18 mouse cellular contexts compared by ENCODE assay signal in the genomic region with DNA sequence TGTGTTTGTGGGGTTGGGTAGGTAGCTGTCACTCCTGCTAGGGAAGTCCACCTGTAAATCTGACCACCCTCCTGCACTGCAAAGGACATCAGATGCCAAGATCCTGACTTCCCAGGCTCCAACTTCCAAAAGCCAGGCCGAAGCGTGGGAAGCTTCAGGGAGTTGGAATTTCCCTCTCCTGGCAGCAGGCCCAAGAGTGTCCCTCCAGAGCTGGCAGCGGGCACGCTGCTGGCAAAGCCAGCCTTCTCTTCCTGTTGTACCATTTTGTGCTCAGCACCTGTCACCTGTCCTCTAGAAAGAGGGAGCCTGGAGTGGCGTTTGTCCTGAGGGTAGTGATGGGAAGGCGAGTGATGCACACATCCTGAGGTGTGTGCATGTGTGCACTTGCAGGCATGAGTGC. TPM values are rescaled to one million over a fixed set of nuclear protein-coding genes. Genes with fewer than 3 reads are reported as not detected.
DNase-seq lines count a peak whose midpoint lies in the region; ATAC-seq and TF ChIP-seq lines count a peak whose summit lies in the region.
"Had no signal": no experiment of that assay in that cellular context is flagged by ENCODE, and none has a peak within 500 bp of the region (broad histone marks: within the 10 kb centered on the region; RNA-seq: fewer than 3 reads in every experiment).

No protein-coding gene starts in this region.

- 77% methylated on average over 6 of the region's 6 CpGs for WGBS in heart, embryonic 12.5 days
- WGBS in cerebellum, adult 2 months, result 6% methylated on average over 6 of the region's 6 CpGs
- WGBS in stomach, postnatal 0 days, result 76% methylated on average over 6 of the region's 6 CpGs
- 86% methylated on average over 6 of the region's 6 CpGs for WGBS in liver, embryonic 11.5 days

- TF ChIP-seq EP300 in stomach, postnatal 0 days (optimal IDR thresholded peaks at IDR 0.05), result no peak

- DNase-seq in heart, adult 11 months, result no peak
- no peak for DNase-seq in layer of hippocampus, adult 2 months (ENCODE audit: low spot score in 2 of 2)
- DNase-seq in layer of hippocampus, postnatal 36 days, result no peak
- peak; percentile 96 for DNase-seq in brain, adult 2 months (ENCODE audit: low read depth, low spot score)
- peak; percentile 95 to 97 for DNase-seq in cerebellum, adult 2 months
- DNase-seq in stomach, postnatal 0 days (ENCODE audit: low spot score), result no peak
- DNase-seq in liver, embryonic 11.5 days (ENCODE audit: low spot score), result no peak
- DNase-seq: gastrocnemius, postnatal 25 days; kidney, postnatal 25 days; lung, embryonic 14.5 days; spleen, adult 18-20 months; thymus, postnatal 25 days had no signal

- no peak for TF ChIP-seq CTCF in layer of hippocampus, adult 2 months (conservative IDR thresholded peaks at IDR 0.05)
- TF ChIP-seq CTCF in cerebellum, adult 2 months (IDR thresholded peaks at IDR 0.05; ENCODE audit: borderline replicate concordance, insufficient read depth, low read depth, low read length), result no peak
- TF ChIP-seq CTCF in stomach, postnatal 0 days (IDR thresholded peaks at IDR 0.05; ENCODE audit: low read depth), result no peak

- 0 out of 2 replicates have a peak overlapping the region, but pooled peaks have one; percentile 86 for H3K4me2 ChIP-seq in heart, embryonic 12.5 days
- H3K4me2 ChIP-seq in stomach, postnatal 0 days (replicated peaks; ENCODE audit: low read depth), result no peak overlapping the region
- H3K4me2 ChIP-seq in liver, embryonic 11.5 days, result no peak overlapping the region
- H3K4me2 ChIP-seq: lung, embryonic 14.5 days had no signal

- peaks cover 36% of the 10 kb centered on the region for H3K4me1 ChIP-seq in heart, embryonic 12.5 days (replicated peaks)
- peaks cover 25% of the 10 kb centered on the region for H3K4me1 ChIP-seq in cerebellum, adult 2 months (ENCODE audit: control insufficient read depth, insufficient read depth, low read length)
- H3K4me1 ChIP-seq in stomach, postnatal 0 days (replicated peaks; ENCODE audit: control insufficient read depth, insufficient read depth), result no peaks in the 10 kb centered on the region
- 0 out of 2 replicates have a peak, but pooled peaks cover 7% of the 10 kb centered on the region for H3K4me1 ChIP-seq in liver, embryonic 11.5 days (replicated peaks; ENCODE audit: control insufficient read depth, insufficient read depth, low read length)

- peaks cover 25% of the 10 kb centered on the region for H3K27me3 ChIP-seq in heart, embryonic 12.5 days (replicated peaks)
- no peaks in the 10 kb centered on the region for H3K27me3 ChIP-seq in cerebellum, adult 2 months (ENCODE audit: control insufficient read depth, insufficient read depth, low read length)
- no peaks in the 10 kb centered on the region for H3K27me3 ChIP-seq in stomach, postnatal 0 days (ENCODE audit: control insufficient read depth, insufficient read depth, low read length)
- H3K27me3 ChIP-seq in liver, embryonic 11.5 days (replicated peaks; ENCODE audit: control insufficient read depth, insufficient read depth, low read length), result peaks cover 28% of the 10 kb centered on the region
- H3K27me3 ChIP-seq: stomach, embryonic 15.5 days had no signal

- no peak overlapping the region for H3K4me3 ChIP-seq in heart, embryonic 12.5 days
- H3K4me3 ChIP-seq in layer of hippocampus, adult 2 months, result no peak overlapping the region
- peak overlapping the region; percentile 97 for H3K4me3 ChIP-seq in cerebellum, adult 2 months (replicated peaks; ENCODE audit: insufficient read depth, low read depth, low read length)
- H3K4me3 ChIP-seq in stomach, postnatal 0 days (ENCODE audit: low read depth, low read length), result no peak overlapping the region
- H3K4me3 ChIP-seq in liver, embryonic 11.5 days (ENCODE audit: low read depth, low read length), result no peak overlapping the region
- H3K4me3 ChIP-seq: stomach, embryonic 15.5 days had no signal

- no peak overlapping the region for H3K27ac ChIP-seq in heart, embryonic 12.5 days (ENCODE audit: poor library complexity, severe bottlenecking)
- peak overlapping the region; percentile 99 for H3K27ac ChIP-seq in layer of hippocampus, adult 2 months
- peak overlapping the region; percentile 96 for H3K27ac ChIP-seq in cerebellum, adult 2 months (ENCODE audit: insufficient read depth, low read length)
- H3K27ac ChIP-seq in stomach, postnatal 0 days (replicated peaks), result no peak overlapping the region
- no peak overlapping the region for H3K27ac ChIP-seq in liver, embryonic 11.5 days (ENCODE audit: low read depth, low read length)
- H3K27ac ChIP-seq: stomach, embryonic 15.5 days had no signal

- H3K9ac ChIP-seq in heart, embryonic 12.5 days, result no peak overlapping the region
- no peak overlapping the region for H3K9ac ChIP-seq in stomach, postnatal 0 days (ENCODE audit: low read length)
- H3K9ac ChIP-seq in liver, embryonic 11.5 days (ENCODE audit: low read depth, low read length), result no peak overlapping the region
- H3K9ac ChIP-seq: lung, embryonic 14.5 days; stomach, embryonic 15.5 days had no signal

- ATAC-seq in heart, embryonic 12.5 days (ENCODE audit: insufficient number of reproducible peaks, low FRiP score), result no peak
- ATAC-seq in stomach, postnatal 0 days (ENCODE audit: low FRiP score, low TSS enrichment), result no peak
- ATAC-seq in liver, embryonic 11.5 days (replicated peaks; ENCODE audit: low FRiP score), result no peak
- ATAC-seq: intestine, postnatal 0 days; midbrain, embryonic 16.5 days had no signal

- peaks cover 27% of the 10 kb centered on the region for H3K36me3 ChIP-seq in heart, embryonic 12.5 days
- peaks cover 4% of the 10 kb centered on the region for H3K36me3 ChIP-seq in stomach, postnatal 0 days (ENCODE audit: control insufficient read depth, insufficient read depth, low read length)
- no peaks in the 10 kb centered on the region for H3K36me3 ChIP-seq in liver, embryonic 11.5 days (ENCODE audit: control insufficient read depth, insufficient read depth, low read length)
- H3K36me3 ChIP-seq: stomach, embryonic 15.5 days had no signal

- TF ChIP-seq POLR2A in cerebellum, adult 2 months (IDR thresholded peaks at IDR 0.05; ENCODE audit: borderline replicate concordance, insufficient read depth, low read length), result peak; percentile 57; the same call in 1 of the 2 replicates

- no peaks in the 10 kb centered on the region for H3K9me3 ChIP-seq in heart, embryonic 12.5 days (replicated peaks)
- H3K9me3 ChIP-seq in stomach, postnatal 0 days (ENCODE audit: control insufficient read depth, low read length), result no peaks in the 10 kb centered on the region
- no peaks in the 10 kb centered on the region for H3K9me3 ChIP-seq in liver, embryonic 11.5 days (ENCODE audit: control insufficient read depth, low read length)
- H3K9me3 ChIP-seq: stomach, embryonic 15.5 days had no signal

RNA-seq across cellular contexts. Expression of a gene that starts 1.3 kb away (rescaled TPM):
- polyA plus RNA-seq in heart, embryonic 12.5 days (2016; fragmentation: Nextera tagmentation; extraction: Ambion mirVana), result 0.28 and 0.30 TPM in 2 replicates
- total RNA-seq in layer of hippocampus, adult 2 months (2021), result 100 to 1,000 TPM; 305 to 320 TPM
- 100 to 1,000 TPM; 286 to 292 TPM for total RNA-seq in layer of hippocampus, postnatal 36 days (2021)
- polyA plus RNA-seq in cerebellum, adult 2 months (2012; rRNA removed), result 84.6 and 116 TPM in 2 replicates
- polyA plus RNA-seq in stomach, postnatal 0 days (2015; fragmentation: Nextera tagmentation; extraction: Ambion mirVana), result 0.11 and 0.12 TPM in 2 replicates
- 0.07 and 0.18 TPM in 2 replicates for polyA plus RNA-seq in liver, embryonic 11.5 days (2014; fragmentation: Nextera tagmentation; extraction: Ambion mirVana)
- total RNA-seq: hematopoietic stem cell, adult 5-6 weeks; liver, adult 2 months had no signal

RNA-seq across cellular contexts. Expression of a gene that starts 8.6 kb away (rescaled TPM):
- 29.4 and 31.0 TPM in 2 replicates for polyA plus RNA-seq in heart, embryonic 12.5 days (2016; fragmentation: Nextera tagmentation; extraction: Ambion mirVana)
- total RNA-seq in layer of hippocampus, adult 2 months (2021), result 10 to 100 TPM; 39.4 to 47.0 TPM
- total RNA-seq in layer of hippocampus, postnatal 36 days (2021), result 10 to 100 TPM; 32.0 to 37.8 TPM
- polyA plus RNA-seq in cerebellum, adult 2 months (2012; rRNA removed), result 56.4 and 60.5 TPM in 2 replicates
- 11.8 and 13.1 TPM in 2 replicates for polyA plus RNA-seq in stomach, postnatal 0 days (2015; fragmentation: Nextera tagmentation; extraction: Ambion mirVana)
- 20.2 and 20.7 TPM in 2 replicates for polyA plus RNA-seq in liver, embryonic 11.5 days (2014; fragmentation: Nextera tagmentation; extraction: Ambion mirVana)

RNA-seq across cellular contexts. Expression of a gene that starts 30.1 kb away (rescaled TPM):
- polyA plus RNA-seq in heart, embryonic 12.5 days (2016; fragmentation: Nextera tagmentation; extraction: Ambion mirVana), result 144 and 159 TPM in 2 replicates
- 100 to 1,000 TPM; 309 to 325 TPM for total RNA-seq in layer of hippocampus, adult 2 months (2021)
- total RNA-seq in layer of hippocampus, postnatal 36 days (2021), result 100 to 1,000 TPM; 272 to 282 TPM
- 447 and 471 TPM in 2 replicates for polyA plus RNA-seq in cerebellum, adult 2 months (2012; rRNA removed)
- 136 and 152 TPM in 2 replicates for polyA plus RNA-seq in stomach, postnatal 0 days (2015; fragmentation: Nextera tagmentation; extraction: Ambion mirVana)
- 167 and 174 TPM in 2 replicates for polyA plus RNA-seq in liver, embryonic 11.5 days (2014; fragmentation: Nextera tagmentation; extraction: Ambion mirVana)

RNA-seq across cellular contexts. Expression of a gene that starts 46.5 kb away (rescaled TPM):
- 18.2 and 21.5 TPM in 2 replicates for polyA plus RNA-seq in heart, embryonic 12.5 days (2016; fragmentation: Nextera tagmentation; extraction: Ambion mirVana)
- 10 to 100 TPM; 37.3 to 38.6 TPM for total RNA-seq in layer of hippocampus, adult 2 months (2021)
- total RNA-seq in layer of hippocampus, postnatal 36 days (2021), result 10 to 100 TPM; 36.1 to 44.0 TPM
- polyA plus RNA-seq in cerebellum, adult 2 months (2012; rRNA removed), result 93.5 and 94.2 TPM in 2 replicates
- polyA plus RNA-seq in stomach, postnatal 0 days (2015; fragmentation: Nextera tagmentation; extraction: Ambion mirVana), result 10.9 and 11.8 TPM in 2 replicates
- polyA plus RNA-seq in liver, embryonic 11.5 days (2014; fragmentation: Nextera tagmentation; extraction: Ambion mirVana), result 14.2 and 17.7 TPM in 2 replicates

Comparison
In these comparisons a context has a peak if more than half of its experiments do, and no peak if none do; other contexts are left out.
1. H3K27ac ChIP-seq: peak in layer of hippocampus, adult 2 months (single experiment) and cerebellum, adult 2 months (single experiment); none in heart, embryonic 12.5 days (single experiment), stomach, postnatal 0 days (single experiment) and liver, embryonic 11.5 days (single experiment).
2. DNase-seq: peak in brain, adult 2 months (single experiment) and cerebellum, adult 2 months (2 of 2); none in heart, adult 11 months (single experiment), layer of hippocampus, adult 2 months (0 of 2), layer of hippocampus, postnatal 36 days (0 of 2), stomach, postnatal 0 days (single experiment) and liver, embryonic 11.5 days (single experiment).
3. RNA of a gene that starts 1.3 kb away (polyA plus RNA-seq): 84.6 to 116 TPM in cerebellum, adult 2 months; 0.28 to 0.30 TPM in heart, embryonic 12.5 days, 0.11 to 0.12 TPM in stomach, postnatal 0 days and 0.07 to 0.18 TPM in liver, embryonic 11.5 days; every median in the first group is over 10 times any median in the second.